Mouse (Mus musculus) ES-E14 (cell line): Measurements from ENCODE around the gene Vamp3.

Experiments
- CHD2 ChIP-seq: IDR thresholded peaks from 2 replicates; pipeline ENCODE4 v1.6.1; 2014; ENCODE audit warnings: mild to moderate bottlenecking, low read depth, low read length, inconsistent platforms
- HCFC1 ChIP-seq: IDR thresholded peaks from 2 replicates; pipeline ENCODE4 v1.6.1; 2012; ENCODE audit warnings: low read length, inconsistent platforms, borderline replicate concordance; ENCODE audit not compliant: insufficient read depth
- MAFK ChIP-seq: IDR thresholded peaks from 2 replicates; pipeline ENCODE4 v1.6.1; 2014; ENCODE audit warnings: mild to moderate bottlenecking, low read depth, low read length, inconsistent platforms; ENCODE audit not compliant: insufficient read depth
- ZC3H11A ChIP-seq: IDR thresholded peaks from 2 replicates; pipeline ENCODE4 v1.6.1; 2012; ENCODE audit warnings: low read depth, mild to moderate bottlenecking, inconsistent platforms, low read length, borderline replicate concordance
- ZNF384 ChIP-seq: IDR thresholded peaks from 2 replicates; pipeline ENCODE4 v1.6.1; 2012; ENCODE audit warnings: low read depth, low read length, inconsistent platforms

DNA sequence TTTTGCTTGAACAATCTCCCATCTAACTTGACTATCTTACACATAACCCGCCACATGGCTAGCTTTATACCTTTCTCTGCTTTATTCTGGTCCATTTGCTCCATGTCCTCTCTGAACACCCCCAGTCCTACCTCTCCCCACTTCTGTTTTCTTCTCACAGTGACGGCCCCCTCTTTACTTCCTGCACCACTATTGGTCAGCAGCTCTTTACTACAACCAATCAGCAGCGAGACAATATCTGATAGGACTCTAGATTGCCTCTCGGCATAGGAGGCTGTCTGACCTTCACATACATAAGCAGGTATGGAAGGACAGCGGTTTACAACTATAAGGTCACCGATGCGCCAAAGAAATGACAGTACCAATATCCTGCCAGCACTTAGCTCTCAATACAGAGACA lies 21.2 kb downstream of the Vamp3 start:
- TF ChIP-seq HCFC1: no peak
- no peak for TF ChIP-seq MAFK
- no peak for TF ChIP-seq CHD2
- no peak for TF ChIP-seq ZC3H11A
- TF ChIP-seq ZNF384: no peak
